Mouse (Mus musculus) lung, postnatal 0 days (tissue): Measurements from ENCODE around the gene Jun.

Source experiments
- CTCF ChIP-seq: IDR thresholded peaks from 2 replicates; pipeline ENCODE4 v1.5.1; 2016; ENCODE audit warnings: antibody characterized with exemption, mild to moderate bottlenecking
- EP300 ChIP-seq: IDR thresholded peaks from 2 replicates; pipeline ENCODE4 v1.6.1; 2016; ENCODE audit warnings: antibody characterized with exemption, mild to moderate bottlenecking, control low read depth

DNA sequence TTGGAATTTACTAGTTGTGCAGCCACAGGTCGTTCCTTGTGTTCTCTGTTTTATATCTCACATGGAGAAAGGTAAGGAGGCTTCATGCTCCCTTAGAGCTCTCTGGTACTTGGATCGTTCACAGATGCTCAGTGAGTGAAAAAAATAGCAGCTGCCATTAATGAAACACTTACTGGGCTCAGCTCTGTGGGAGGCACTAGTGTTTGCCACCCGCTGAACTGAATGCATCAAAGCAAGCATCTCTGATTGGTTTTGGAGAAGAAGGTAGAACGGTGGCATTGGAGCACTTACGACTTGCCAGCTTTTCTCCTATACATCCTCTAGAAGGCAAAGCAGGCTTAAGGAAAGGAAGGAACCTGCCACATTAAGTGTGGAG, 46.7 kb upstream of the Jun start:
- no peak for TF ChIP-seq CTCF
- no peak for TF ChIP-seq EP300
